Mouse (Mus musculus) small intestine, adult 2 months (tissue): ENCODE measurements around the gene Robo2.

ENCODE experiments used
- CTCF ChIP-seq: fragments of 200-500 bp; IDR thresholded peaks from 2 replicates; pipeline ENCODE4 v1.5.1; 2012; ENCODE audit warnings: low read depth, mild to moderate bottlenecking, control low read depth, inconsistent platforms, low read length, moderate library complexity, mixed read lengths; ENCODE audit not compliant: insufficient replicate concordance, insufficient read length; ENCODE audit errors: extremely low read depth
- POLR2A ChIP-seq: fragments of 200-500 bp; IDR thresholded peaks from 2 replicates; pipeline ENCODE4 v1.6.1; 2012; ENCODE audit warnings: low read depth, mild to moderate bottlenecking, control low read depth, inconsistent platforms, low read length, moderate library complexity

GRCm38 (mm10) chr16:74457736-74458135, 46.1 kb upstream of the Robo2 start:
- TF ChIP-seq CTCF (no peak), POLR2A (no peak)
